Mouse (Mus musculus) lung, adult 2 months (tissue): ENCODE measurements around the gene Plcb3.

Source experiments
- CTCF ChIP-seq: fragments of 200-500 bp; IDR thresholded peaks from 2 replicates; pipeline ENCODE4 v1.5.1; 2011; ENCODE audit warnings: mild to moderate bottlenecking, low read length, control low read depth; ENCODE audit not compliant: insufficient read depth
- POLR2A ChIP-seq: fragments of 200-500 bp; IDR thresholded peaks from 2 replicates; pipeline ENCODE4 v1.6.1; 2011; ENCODE audit warnings: low read depth, mild to moderate bottlenecking, control low read depth, low read length, borderline replicate concordance; ENCODE audit errors: extremely low read depth

- TF ChIP-seq POLR2A (no peak), CTCF (no peak)
These were observed 2.8 kb upstream of the Plcb3 start for GRCm38 (mm10) chr19:6979001-6979479.
